Mouse (Mus musculus): ENCODE results near the gene Slc19a1. TPM values are rescaled to one million over a fixed set of nuclear protein-coding genes. Genes with fewer than 3 reads are reported as not detected.

Slc19a1 gene
- total and polyA plus RNA-seq, 2 experiments from 2014 or later, result 6.2 to 7.1 TPM

GRCm38 (mm10) chr10:77103689-77104088, 71.6 kb downstream of the Slc19a1 start:
- no peak for DNase-seq (ENCODE audit: low spot score)
- no peak for ATAC-seq (ENCODE audit: insufficient read depth, low read depth)
- Histone ChIP-seq H3K36me3 (replicated peaks; ENCODE audit: control insufficient read depth, insufficient read depth, low read length) (no peaks in the 10 kb centered on the region), H3K27me3 (ENCODE audit: control insufficient read depth, insufficient read depth, low read length) (no peaks in the 10 kb centered on the region), H3K4me3 (ENCODE audit: low read depth, low read length) (no peak overlapping the region), H3K9me3 (replicated peaks; ENCODE audit: control insufficient read depth, low read length) (no peaks in the 10 kb centered on the region), H3K4me1 (ENCODE audit: control insufficient read depth, insufficient read depth) (peaks cover 4% of the 10 kb centered on the region; the same call in 1 of the 2 replicates), H3K27ac (ENCODE audit: low read depth) (no peak overlapping the region), H3K9ac (replicated peaks; ENCODE audit: low read depth, low read length) (no peak overlapping the region), H3K4me2 (ENCODE audit: low read depth, low read length) (no peak overlapping the region)
- 51% methylated on average over 8 of the region's 8 CpGs for WGBS
- TF ChIP-seq CTCF (IDR thresholded peaks at IDR 0.05; ENCODE audit: low read depth) (no peak), EP300 (IDR thresholded peaks at IDR 0.05; ENCODE audit: low read depth) (no peak)

GRCm38 (mm10) chr10:77104327-77104726, 72.3 kb downstream of the Slc19a1 start:
- no peak for ATAC-seq (ENCODE audit: insufficient read depth, low read depth)
- H3K9ac ChIP-seq (replicated peaks; ENCODE audit: low read depth, low read length), result no peak overlapping the region
- peaks cover under 1% of the 10 kb centered on the region; the same call in 1 of the 2 replicates for H3K4me1 ChIP-seq (ENCODE audit: control insufficient read depth, insufficient read depth)
- no peak for DNase-seq (ENCODE audit: low spot score)
- H3K4me3 ChIP-seq (ENCODE audit: low read depth, low read length), result no peak overlapping the region
- H3K27me3 ChIP-seq (ENCODE audit: control insufficient read depth, insufficient read depth, low read length), result no peaks in the 10 kb centered on the region
- H3K36me3 ChIP-seq (replicated peaks; ENCODE audit: control insufficient read depth, insufficient read depth, low read length), result no peaks in the 10 kb centered on the region
- no peak overlapping the region for H3K4me2 ChIP-seq (ENCODE audit: low read depth, low read length)
- TF ChIP-seq EP300 (IDR thresholded peaks at IDR 0.05; ENCODE audit: low read depth) (no peak), CTCF (IDR thresholded peaks at IDR 0.05; ENCODE audit: low read depth) (no peak)
- H3K9me3 ChIP-seq (replicated peaks; ENCODE audit: control insufficient read depth, low read length), result no peaks in the 10 kb centered on the region
- H3K27ac ChIP-seq (ENCODE audit: low read depth), result no peak overlapping the region

- TF ChIP-seq EP300 (IDR thresholded peaks at IDR 0.05; ENCODE audit: low read depth) (no peak), CTCF (IDR thresholded peaks at IDR 0.05; ENCODE audit: low read depth) (no peak)
- H3K4me1 ChIP-seq (ENCODE audit: control insufficient read depth, insufficient read depth), result peaks cover 10% of the 10 kb centered on the region
- WGBS, result 77% methylated on average over 4 of the region's 4 CpGs
- no peak overlapping the region for H3K27ac ChIP-seq (ENCODE audit: low read depth)
- no peaks in the 10 kb centered on the region for H3K9me3 ChIP-seq (replicated peaks; ENCODE audit: control insufficient read depth, low read length)
- no peaks in the 10 kb centered on the region for H3K27me3 ChIP-seq (ENCODE audit: control insufficient read depth, insufficient read depth, low read length)
- DNase-seq (ENCODE audit: low spot score), result no peak
- H3K4me3 ChIP-seq (ENCODE audit: low read depth, low read length), result no peak overlapping the region
- no peak overlapping the region for H3K9ac ChIP-seq (replicated peaks; ENCODE audit: low read depth, low read length)
- ATAC-seq (ENCODE audit: insufficient read depth, low read depth), result no peak
- no peak overlapping the region for H3K4me2 ChIP-seq (ENCODE audit: low read depth, low read length)
- H3K36me3 ChIP-seq (replicated peaks; ENCODE audit: control insufficient read depth, insufficient read depth, low read length), result no peaks in the 10 kb centered on the region
These were observed 76.1 kb downstream of the Slc19a1 start for GRCm38 (mm10) chr10:77108106-77108505.

DNA sequence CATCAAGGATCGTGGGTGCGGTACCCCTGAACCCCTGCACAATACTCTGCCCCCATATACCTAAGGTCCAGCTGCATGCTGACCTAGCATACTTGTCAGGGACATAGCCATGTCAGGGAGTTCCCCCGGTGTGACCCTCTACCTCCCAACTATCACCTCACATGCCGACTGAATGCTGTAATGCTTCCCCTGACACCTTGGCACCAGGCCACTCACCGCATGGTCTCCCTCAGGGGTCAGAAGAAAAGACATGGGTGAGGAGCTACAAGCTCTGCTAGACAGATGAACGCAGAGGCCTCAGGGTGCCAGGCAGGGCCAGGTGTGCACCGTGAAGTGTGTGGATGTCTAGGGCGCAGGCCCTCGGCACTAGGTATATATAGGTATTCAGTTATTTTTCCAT, 78.0 kb downstream of the Slc19a1 start:
- Histone ChIP-seq H3K9me3 (replicated peaks; ENCODE audit: control insufficient read depth, low read length) (no peaks in the 10 kb centered on the region), H3K4me3 (ENCODE audit: low read depth, low read length) (no peak overlapping the region), H3K4me2 (ENCODE audit: low read depth, low read length) (no peak overlapping the region), H3K27me3 (ENCODE audit: control insufficient read depth, insufficient read depth, low read length) (no peaks in the 10 kb centered on the region), H3K36me3 (replicated peaks; ENCODE audit: control insufficient read depth, insufficient read depth, low read length) (no peaks in the 10 kb centered on the region), H3K4me1 (ENCODE audit: control insufficient read depth, insufficient read depth) (peaks cover 10% of the 10 kb centered on the region), H3K27ac (ENCODE audit: low read depth) (no peak overlapping the region), H3K9ac (replicated peaks; ENCODE audit: low read depth, low read length) (no peak overlapping the region)
- WGBS, result 50% methylated on average over 9 of the region's 9 CpGs
- ATAC-seq (ENCODE audit: insufficient read depth, low read depth) (peak; percentile 54; the same call in 1 of the 2 replicates), DNase-seq (ENCODE audit: low spot score) (peak; percentile 19)
- no peak for TF ChIP-seq CTCF (IDR thresholded peaks at IDR 0.05; ENCODE audit: low read depth)
- TF ChIP-seq EP300 (IDR thresholded peaks at IDR 0.05; ENCODE audit: low read depth), result no peak

Other genes starting within 250 kb of the Slc19a1 start
- gene Pcbp3, start 70.4 kb upstream of the Slc19a1 start, total RNA-seq (2014; rRNA removed; ENCODE audit: low replicate concordance), result 5.6 and 17.1 TPM in 2 replicates
- 5.9 and 6.9 TPM in 2 replicates for gene Pcbp3, start 70.4 kb upstream of the Slc19a1 start, polyA plus RNA-seq (2015; fragmentation: Nextera tagmentation; extraction: Ambion mirVana)
- gene Col18a1, start 134.3 kb downstream of the Slc19a1 start, total RNA-seq (2014; rRNA removed; ENCODE audit: low replicate concordance), result 130 and 133 TPM in 2 replicates
- gene Col18a1, start 134.3 kb downstream of the Slc19a1 start, polyA plus RNA-seq (2015; fragmentation: Nextera tagmentation; extraction: Ambion mirVana), result 40.6 and 47.3 TPM in 2 replicates
- 78.8 and 94.1 TPM in 2 replicates for gene Pofut2, start 227.0 kb downstream of the Slc19a1 start, total RNA-seq (2014; rRNA removed; ENCODE audit: low replicate concordance)
- gene Pofut2, start 227.0 kb downstream of the Slc19a1 start, polyA plus RNA-seq (2015; fragmentation: Nextera tagmentation; extraction: Ambion mirVana), result 71.1 and 72.4 TPM in 2 replicates